Mouse (Mus musculus) kidney, embryonic 16.5 days (tissue): ENCODE data around the gene Sec23a. TPM values are rescaled to one million over a fixed set of nuclear protein-coding genes. Genes with fewer than 3 reads are reported as not detected.

Source experiments
- ATAC-seq: fragments of 200-750 bp; cut with Nextera tagmentation; 2 replicates; pipeline ENCODE4 v1.8.0; 2017; ENCODE audit warnings: moderate TSS enrichment; ENCODE audit not compliant: low FRiP score, low TSS enrichment
- H3K27ac ChIP-seq: fragments of 300-500 bp; sonication (generic); 2 replicates; pipeline ENCODE4 v1.5.1; 2014; ENCODE audit warnings: low read length
- H3K27me3 ChIP-seq: fragments of 300-500 bp; sonication (generic); 2 replicates; pipeline ENCODE4 v1.6.1; 2014; ENCODE audit warnings: low read length, control low read depth, mixed read lengths; ENCODE audit not compliant: insufficient read depth
- H3K36me3 ChIP-seq: fragments of 300-500 bp; sonication (generic); 2 replicates; pipeline ENCODE4 v1.6.1; 2014; ENCODE audit warnings: low read length, control low read depth, mixed read lengths; ENCODE audit not compliant: insufficient read depth
- H3K4me1 ChIP-seq: fragments of 300-500 bp; sonication (generic); 2 replicates; pipeline ENCODE4 v1.6.1; 2014; ENCODE audit warnings: low read length, control low read depth, mixed read lengths; ENCODE audit not compliant: insufficient read depth
- H3K4me2 ChIP-seq: fragments of 300-500 bp; sonication (generic); replicated peaks from 2 replicates; pipeline ENCODE4 v1.6.1; 2014; ENCODE audit warnings: low read depth, low read length
- H3K4me3 ChIP-seq: fragments of 300-500 bp; sonication (generic); 2 replicates; pipeline ENCODE4 v1.5.1; 2014; ENCODE audit warnings: mild to moderate bottlenecking, low read length
- H3K9ac ChIP-seq: fragments of 300-500 bp; sonication (generic); replicated peaks from 2 replicates; pipeline ENCODE4 v1.6.1; 2014; ENCODE audit warnings: low read length
- H3K9me3 ChIP-seq: fragments of 300-500 bp; sonication (generic); 2 replicates; pipeline ENCODE4 v1.6.1; 2016; ENCODE audit warnings: low read length, control low read depth
- WGBS: fragments of 180-500 bp; shearing (Covaris S2); extraction: QIAGEN DNeasy Blood & Tissue Kit; methylation state at CpG from one replicate; pipeline ENCODE4 v1.1.7; 2014; 5-methylcytosine and 5-hydroxymethylcytosine counted together
- polyA plus RNA-seq: library from polyadenylated mRNA; unstranded; fragments of >200 nt; fragmentation: Nextera tagmentation; extraction: Ambion mirVana; gene quantifications from 2 replicates; pipeline ENCODE4 v1.2.1, GENCODE M21; 2015

Gene Sec23a
- polyA plus RNA-seq, 1 experiment from 2014 or later = 78.7 TPM

DNA sequence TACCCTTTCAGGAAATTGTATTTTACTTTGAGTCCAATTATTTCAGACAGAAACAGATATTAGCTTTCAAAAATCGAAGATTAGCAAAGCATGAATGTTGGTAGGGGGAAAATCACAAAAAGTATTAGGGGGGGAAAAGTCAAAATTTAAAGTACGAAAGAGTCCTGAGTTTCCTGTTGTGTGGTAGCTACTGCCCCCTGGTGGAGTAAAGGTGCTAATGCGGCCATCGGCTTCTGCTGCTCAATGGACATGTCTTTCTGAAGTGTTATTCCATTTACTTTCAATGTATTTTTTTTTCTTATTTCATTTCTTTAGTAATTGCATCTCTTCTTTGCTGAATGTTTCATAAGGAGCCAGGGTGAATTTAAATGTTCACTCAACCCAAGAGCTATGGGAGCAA lies 64.6 kb downstream of the Sec23a start:
- Histone ChIP-seq H3K36me3 (no peaks in the 10 kb centered on the region), H3K4me1 (no peaks in the 10 kb centered on the region), H3K9ac (no peak overlapping the region), H3K27me3 (no peaks in the 10 kb centered on the region), H3K4me2 (no peak overlapping the region), H3K9me3 (no peaks in the 10 kb centered on the region), H3K27ac (no peak overlapping the region), H3K4me3 (no peak overlapping the region)
- 20% methylated on average over 4 of the region's 4 CpGs for WGBS
- no peak for ATAC-seq

DNA sequence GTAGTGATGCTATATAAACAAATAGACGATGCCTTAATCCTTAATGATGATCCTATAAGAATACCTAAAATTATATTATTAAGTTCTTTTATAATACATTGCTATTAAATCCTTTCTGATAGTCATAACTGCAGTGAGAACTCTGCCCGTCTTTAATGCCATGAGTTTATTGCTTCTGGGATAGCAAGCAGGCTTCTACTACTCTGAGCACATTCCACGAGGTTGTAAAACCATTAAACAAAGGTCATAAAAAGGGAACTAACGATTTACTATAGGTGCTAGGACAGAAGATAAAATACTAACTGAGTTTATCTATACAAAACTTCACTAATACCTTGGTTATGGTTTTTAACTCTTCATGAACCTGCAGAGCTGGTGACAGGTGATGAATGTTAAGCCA lies 69.3 kb downstream of the Sec23a start:
- Histone ChIP-seq H3K27ac (no peak overlapping the region), H3K36me3 (no peaks in the 10 kb centered on the region), H3K4me1 (no peaks in the 10 kb centered on the region), H3K9ac (no peak overlapping the region), H3K27me3 (no peaks in the 10 kb centered on the region), H3K9me3 (no peaks in the 10 kb centered on the region), H3K4me3 (no peak overlapping the region), H3K4me2 (no peak overlapping the region)
- no peak for ATAC-seq
- 37% methylated on average over 4 of the region's 4 CpGs for WGBS

DNA sequence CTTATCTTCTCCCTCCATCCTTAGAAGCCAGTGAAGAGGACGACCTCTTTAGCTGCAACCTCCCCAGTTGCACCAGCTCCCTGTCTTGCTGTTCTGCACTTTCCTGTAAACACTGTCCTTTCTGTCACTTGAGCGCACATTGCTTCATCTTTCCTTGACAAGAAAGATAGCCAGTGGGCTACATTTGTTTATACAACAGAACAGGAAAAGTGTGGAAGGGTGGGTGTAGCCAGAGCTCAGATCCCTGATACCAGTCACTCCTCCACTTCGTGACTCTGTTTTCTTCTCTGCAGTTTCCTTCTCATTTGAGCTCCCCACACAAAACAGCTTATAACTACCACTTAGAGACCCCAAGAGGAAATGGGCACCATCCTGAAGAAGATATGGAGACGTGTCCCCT lies 77.2 kb downstream of the Sec23a start:
- no peaks in the 10 kb centered on the region for H3K9me3 ChIP-seq
- H3K4me1 ChIP-seq = peaks cover 4% of the 10 kb centered on the region; the same call in 1 of the 2 replicates
- no peak; the same call in 1 of the 2 replicates for ATAC-seq
- H3K4me3 ChIP-seq = no peak overlapping the region
- no peaks in the 10 kb centered on the region for H3K27me3 ChIP-seq
- no peak overlapping the region for H3K4me2 ChIP-seq
- 16% methylated on average over 4 of the region's 4 CpGs for WGBS
- H3K27ac ChIP-seq = no peak overlapping the region
- no peak overlapping the region for H3K9ac ChIP-seq
- no peaks in the 10 kb centered on the region for H3K36me3 ChIP-seq

DNA sequence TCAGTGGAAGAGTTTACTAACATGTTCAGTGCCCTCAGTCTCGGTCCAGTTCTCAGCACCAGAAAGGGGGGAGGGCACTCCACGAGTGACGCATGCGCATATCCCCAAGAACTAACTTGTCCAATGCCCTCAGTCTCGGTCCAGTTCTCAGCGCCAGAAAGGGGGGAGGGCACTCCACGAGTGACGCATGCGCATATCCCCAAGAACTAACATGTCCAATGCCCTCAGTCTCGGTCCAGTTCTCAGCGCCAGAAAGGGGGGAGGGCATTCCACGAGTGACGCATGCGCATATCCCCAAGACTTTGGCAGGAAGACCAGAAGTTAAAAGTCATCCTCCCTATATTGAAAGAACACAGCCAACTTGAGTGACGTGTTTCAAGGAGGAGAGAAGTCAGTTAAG lies 86.8 kb downstream of the Sec23a start:
- Histone ChIP-seq H3K9ac (no peak overlapping the region), H3K27ac (no peak overlapping the region), H3K27me3 (no peaks in the 10 kb centered on the region), H3K36me3 (no peaks in the 10 kb centered on the region), H3K4me1 (no peaks in the 10 kb centered on the region), H3K4me2 (no peak overlapping the region), H3K4me3 (no peak overlapping the region), H3K9me3 (no peaks in the 10 kb centered on the region)
- 83% methylated on average over 15 of the region's 15 CpGs for whole genome bisulfite sequencing
- ATAC-seq = no peak

DNA sequence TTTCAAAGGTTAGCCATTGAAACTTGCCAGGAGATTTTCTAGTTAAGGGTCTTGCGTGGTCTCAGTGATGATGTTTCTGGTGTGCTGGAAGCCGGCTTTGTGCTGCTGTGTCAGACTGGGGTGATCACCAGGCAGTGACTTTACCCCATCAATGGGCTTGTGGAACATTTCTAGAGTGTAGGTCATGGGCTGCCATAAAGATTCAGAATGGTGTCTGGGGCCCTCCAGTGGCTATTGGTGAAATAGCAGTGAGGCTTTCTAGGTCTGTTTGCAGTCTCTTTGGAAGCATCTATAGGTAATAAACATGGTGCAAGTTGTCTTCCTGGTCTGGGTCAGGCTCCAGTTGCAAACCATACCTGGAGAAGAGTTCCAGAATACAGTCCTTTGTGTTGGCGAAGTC lies 87.8 kb downstream of the Sec23a start:
- H3K4me2 ChIP-seq = no peak overlapping the region
- H3K36me3 ChIP-seq = no peaks in the 10 kb centered on the region
- H3K27me3 ChIP-seq = no peaks in the 10 kb centered on the region
- ATAC-seq = no peak
- no peaks in the 10 kb centered on the region for H3K9me3 ChIP-seq
- 72% methylated on average over 3 of the region's 3 CpGs for WGBS
- no peak overlapping the region for H3K9ac ChIP-seq
- no peak overlapping the region for H3K27ac ChIP-seq
- H3K4me1 ChIP-seq = no peaks in the 10 kb centered on the region
- H3K4me3 ChIP-seq = no peak overlapping the region

DNA sequence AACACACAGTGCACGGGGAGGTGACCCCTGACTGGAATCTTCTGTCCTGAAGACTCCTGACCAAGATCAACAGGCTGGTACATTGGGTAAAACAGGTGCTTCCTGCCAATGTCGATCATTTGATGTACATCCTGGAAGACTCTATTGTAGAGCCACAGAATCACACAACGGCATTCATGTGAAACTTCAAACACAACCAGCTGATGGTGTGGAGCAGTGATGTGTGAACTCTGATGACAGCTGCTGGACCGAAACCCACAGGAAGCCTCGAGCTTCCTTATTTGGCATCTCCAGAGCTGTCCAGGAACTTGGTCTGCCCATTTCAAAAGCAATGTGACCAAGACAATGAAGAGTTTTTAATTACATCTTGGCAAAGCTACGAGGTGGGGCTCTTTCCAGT lies 91.0 kb downstream of the Sec23a start:
- WGBS = 51% methylated on average over 6 of the region's 6 CpGs
- no peak for ATAC-seq

DNA sequence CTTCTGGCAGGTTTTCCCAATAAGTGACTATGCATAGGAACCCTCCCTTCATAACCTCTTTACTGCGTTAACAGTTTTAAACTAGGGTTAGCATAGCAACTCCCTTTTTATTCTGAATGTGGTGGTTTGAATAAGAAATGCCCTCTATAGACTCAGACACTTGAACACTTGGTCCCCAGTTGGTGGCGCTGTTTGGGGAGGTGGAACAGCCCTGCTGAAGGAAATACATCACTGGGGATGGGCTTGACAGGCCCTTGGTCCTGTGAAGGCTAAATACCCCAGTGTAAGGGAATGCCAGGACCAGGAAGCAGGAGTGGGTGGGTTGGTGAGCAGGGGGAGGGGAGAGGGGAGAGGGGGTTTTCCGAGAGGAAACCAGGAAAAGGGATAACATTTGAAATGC lies 92.3 kb downstream of the Sec23a start:
- H3K9ac ChIP-seq = no peak overlapping the region
- H3K9me3 ChIP-seq = no peaks in the 10 kb centered on the region
- no peaks in the 10 kb centered on the region for H3K36me3 ChIP-seq
- no peaks in the 10 kb centered on the region for H3K4me1 ChIP-seq
- no peak for ATAC-seq
- no peak overlapping the region for H3K27ac ChIP-seq
- H3K4me2 ChIP-seq = no peak overlapping the region
- H3K27me3 ChIP-seq = no peaks in the 10 kb centered on the region
- no peak overlapping the region for H3K4me3 ChIP-seq
- WGBS = 71% methylated on average over 3 of the region's 3 CpGs

More for the DNA sequence above, 91.0 kb downstream of the Sec23a start:
- Histone ChIP-seq H3K27me3 (no peaks in the 10 kb centered on the region), H3K4me2 (no peak overlapping the region), H3K9ac (no peak overlapping the region), H3K4me3 (no peak overlapping the region), H3K27ac (no peak overlapping the region), H3K9me3 (no peaks in the 10 kb centered on the region), H3K36me3 (no peaks in the 10 kb centered on the region), H3K4me1 (no peaks in the 10 kb centered on the region)

DNA sequence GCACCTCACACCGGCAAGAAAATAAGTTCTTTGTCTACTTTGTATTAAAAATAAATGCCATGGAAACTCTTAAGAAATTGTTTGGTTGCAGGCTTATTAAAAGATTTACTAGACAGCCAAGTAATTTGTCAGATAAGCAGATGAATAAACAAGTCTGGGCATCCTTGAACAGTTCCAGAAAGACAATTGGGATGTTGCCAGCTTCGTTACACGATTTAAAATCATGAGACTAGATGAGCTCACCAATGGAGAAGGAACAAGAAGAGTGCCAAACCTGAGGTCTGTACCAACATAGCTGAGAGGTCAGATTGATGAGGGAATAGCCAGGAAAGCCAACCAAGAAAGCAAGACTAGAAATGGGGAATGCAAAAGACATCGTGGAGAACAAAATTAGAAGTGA lies 102.0 kb downstream of the Sec23a start:
- H3K27ac ChIP-seq = no peak overlapping the region
- no peak overlapping the region for H3K4me2 ChIP-seq
- H3K27me3 ChIP-seq = no peaks in the 10 kb centered on the region
- H3K9ac ChIP-seq = no peak overlapping the region
- ATAC-seq = no peak
- H3K4me1 ChIP-seq = no peaks in the 10 kb centered on the region
- H3K9me3 ChIP-seq = no peaks in the 10 kb centered on the region
- no peak overlapping the region for H3K4me3 ChIP-seq
- 90% methylated on average over 4 of the region's 4 CpGs for WGBS
- H3K36me3 ChIP-seq = no peaks in the 10 kb centered on the region

Other genes starting within 250 kb of the Sec23a start
- 30.3 and 30.7 TPM in 2 replicates for gene Gemin2, start 1.4 kb upstream of the Sec23a start, polyA plus RNA-seq
- 94.4 and 97.3 TPM in 2 replicates for gene Trappc6b, start 49.5 kb upstream of the Sec23a start, polyA plus RNA-seq
- 88.9 and 106 TPM in 2 replicates for gene Pnn, start 54.9 kb upstream of the Sec23a start, polyA plus RNA-seq
- gene Mia2, start 83.8 kb upstream of the Sec23a start, polyA plus RNA-seq = 68.5 and 72.8 TPM in 2 replicates
- 4.5 and 6.4 TPM in 2 replicates for gene Fbxo33, start 207.7 kb upstream of the Sec23a start, polyA plus RNA-seq